Mouse (Mus musculus) CD4-positive helper T cell, adult 2 months (primary cell): ENCODE data around the gene Eml2.

ENCODE experiments used
- DNase-seq: peaks from one replicate; pipeline ENCODE4 v3.0.0-alpha.2; 2012; ENCODE audit warnings: low read depth, missing footprints, low spot score

Eml2 gene

GRCm38 (mm10) chr7:19202065-19202850 is 26.0 kb downstream of the Eml2 start:
- DNase-seq: no peak

GRCm38 (mm10) chr7:19208201-19208910 is 32.1 kb downstream of the Eml2 start:
- DNase-seq: no peak

- DNase-seq: no peak
Observed at GRCm38 (mm10) chr7:19208944-19209472, 32.8 kb downstream of the Eml2 start.

- DNase-seq: no peak
Observed at GRCm38 (mm10) chr7:19209494-19209893, 33.3 kb downstream of the Eml2 start.

- peak; percentile 33 for DNase-seq
Observed at GRCm38 (mm10) chr7:19210010-19210409, 33.8 kb downstream of the Eml2 start.

GRCm38 (mm10) chr7:19211041-19211675 is 34.9 kb downstream of the Eml2 start:
- DNase-seq: no peak

- DNase-seq: peak; percentile 15
Observed at GRCm38 (mm10) chr7:19211996-19212755, 36.0 kb downstream of the Eml2 start, which contains the start of gene Gpr4. Gene Gpr4, plus strand, starts transcription at chr7:19212538.

GRCm38 (mm10) chr7:19213385-19213784 is 37.2 kb downstream of the Eml2 start:
- DNase-seq: no peak

GRCm38 (mm10) chr7:19214369-19214768 is 38.1 kb downstream of the Eml2 start:
- DNase-seq: no peak

GRCm38 (mm10) chr7:19214940-19215339 is 38.7 kb downstream of the Eml2 start:
- DNase-seq: no peak

GRCm38 (mm10) chr7:19217492-19217891 is 41.3 kb downstream of the Eml2 start:
- DNase-seq: no peak

- DNase-seq: no peak
Observed at GRCm38 (mm10) chr7:19217944-19218343, 41.7 kb downstream of the Eml2 start.

- no peak for DNase-seq
Observed at GRCm38 (mm10) chr7:19220061-19220460, 43.8 kb downstream of the Eml2 start.

- DNase-seq: no peak
Observed at GRCm38 (mm10) chr7:19222189-19222588, 46.0 kb downstream of the Eml2 start.

- no peak for DNase-seq
Observed at GRCm38 (mm10) chr7:19222875-19223274, 46.7 kb downstream of the Eml2 start.

GRCm38 (mm10) chr7:19224933-19225332 is 48.7 kb downstream of the Eml2 start:
- DNase-seq: no peak

- DNase-seq: peak; percentile 78
Observed at GRCm38 (mm10) chr7:19226817-19227797, 50.9 kb downstream of the Eml2 start.

- DNase-seq: peak; percentile 100
Observed at GRCm38 (mm10) chr7:19227883-19228792, 51.9 kb downstream of the Eml2 start, which contains the start of gene Opa3. Gene Opa3, plus strand, starts transcription at chr7:19228334.

- no peak for DNase-seq
Observed at GRCm38 (mm10) chr7:19228793-19229148, 52.5 kb downstream of the Eml2 start.
